Mouse (Mus musculus) subcutaneous adipose tissue, adult 2 months (tissue): Measurements from ENCODE around the gene Yars2. TPM values are rescaled to one million over a fixed set of nuclear protein-coding genes. Genes with fewer than 3 reads are reported as not detected.

ENCODE experiments used
- polyA plus RNA-seq: library from polyadenylated mRNA; depleted of rRNA; stranded (reverse); fragments of >200 nt; gene quantifications from 2 replicates; pipeline ENCODE4 v1.2.3, GENCODE M21; 2012; ENCODE audit warnings: low replicate concordance; rRNA removed

The Yars2 gene
- polyA plus RNA-seq = 12.6 and 26.3 TPM in 2 replicates

DNA sequence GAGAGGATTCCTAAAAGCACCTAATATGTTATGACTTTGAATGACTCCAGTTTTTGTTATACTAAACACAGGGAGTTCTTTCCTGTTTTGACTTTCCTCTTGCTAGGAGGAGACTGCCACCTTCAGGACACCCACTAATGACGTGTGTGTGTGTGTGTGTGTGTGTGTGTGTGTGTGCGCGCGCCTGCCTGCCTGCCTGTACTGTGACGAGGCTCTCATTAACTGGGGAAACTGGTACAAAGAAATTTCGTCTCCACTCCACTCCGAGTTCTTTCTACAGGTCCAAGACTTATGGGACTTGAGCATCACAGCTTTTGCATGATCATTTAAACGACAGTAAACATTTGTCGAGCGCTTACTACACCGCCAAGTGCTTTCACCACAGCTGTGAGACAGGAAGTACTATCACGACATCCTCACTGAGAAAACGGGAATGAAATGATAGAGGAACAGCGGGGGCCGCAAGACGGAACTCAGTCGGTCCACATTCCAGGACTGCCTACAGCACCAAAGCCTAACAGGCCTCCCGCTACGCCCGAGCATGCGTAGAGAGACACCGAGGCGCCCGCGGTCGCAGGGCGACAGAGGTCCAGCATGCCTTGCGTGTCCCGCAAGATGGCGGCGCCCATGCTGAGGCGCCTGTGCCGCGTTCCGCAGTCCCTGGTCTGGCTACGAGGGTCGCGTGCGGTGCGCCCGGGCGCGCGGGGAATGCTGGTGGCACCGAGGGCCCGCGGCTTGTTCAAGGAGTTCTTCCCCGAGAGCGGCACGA lies at the start of gene Yars2:
Gene Yars2 (plus strand): TSS at position 597 of the 769 bp plus-strand sequence.

GRCm38 (mm10) chr16:16358481-16359100 lies 55.8 kb downstream of the Yars2 start, which contains the start of gene Dnm1l:
Gene Dnm1l (minus strand): TSS chr16:16358959.

Other genes starting within 250 kb of the Yars2 start
- 13.1 and 36.1 TPM in 2 replicates for gene Pkp2, start 89.6 kb upstream of the Yars2 start, polyA plus RNA-seq
- gene Dnm1l, start 56.0 kb downstream of the Yars2 start, polyA plus RNA-seq = 11.7 and 15.3 TPM in 2 replicates